Mouse (Mus musculus): ENCODE measurements around the gene Corin.

DNA sequence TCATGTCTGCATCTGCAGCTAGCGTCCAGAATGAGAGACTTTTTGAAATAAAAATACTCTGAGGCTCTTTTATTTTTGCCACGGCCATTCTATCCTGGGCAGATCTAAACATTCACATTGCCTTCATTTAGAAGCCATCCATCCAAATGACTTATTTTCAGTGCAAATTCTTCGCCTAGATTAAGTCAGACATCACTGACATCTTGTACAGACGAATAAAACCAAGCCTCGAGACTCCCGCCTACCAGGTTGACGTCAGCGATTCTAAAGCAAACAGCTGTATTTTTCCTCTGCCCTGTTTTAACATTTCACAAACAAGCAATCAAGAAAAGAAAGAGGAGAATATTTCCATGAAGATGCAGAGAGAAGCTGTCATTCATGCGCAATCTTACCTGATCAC is 100.9 kb downstream of the Corin start:
- TF ChIP-seq CTCF (IDR thresholded peaks at IDR 0.05; ENCODE audit: low read depth, low read length) (no peak), POLR2A (IDR thresholded peaks at IDR 0.05; ENCODE audit: borderline replicate concordance, low read depth, low read length) (no peak)

Data from bone marrow macrophage, adult 2 months (primary cell).